Mouse (Mus musculus) layer of hippocampus, postnatal 36 days (tissue): ENCODE measurements around the gene Gm43552. TPM values are rescaled to one million over a fixed set of nuclear protein-coding genes. Genes with fewer than 3 reads are reported as not detected.

Source experiments
- total RNA-seq, 2 experiments: library from RNA; stranded (reverse); gene quantifications; 2 replicates each; pipeline ENCODE4 v1.2.3; 2021

The Gm43552 gene
- total RNA-seq, 2 experiments from 2014 or later: 4.5 to 7.7 TPM

Other genes with a start within 250 kb of the Gm43552 start
- 10 to 100 TPM; 30.1 to 35.6 TPM for gene Rfc1, start 157.2 kb downstream of the Gm43552 start, total RNA-seq
- gene Klb, start 144.5 kb downstream of the Gm43552 start, total RNA-seq: under 1 TPM; 0.73 to 0.77 TPM
- gene Rpl9, start 101.4 kb downstream of the Gm43552 start, total RNA-seq: 100 to 1,000 TPM; 658 to 682 TPM
- 10 to 100 TPM; 27.7 to 30.0 TPM for gene Lias, start 101.3 kb downstream of the Gm43552 start, total RNA-seq
- 10 to 100 TPM; 34.1 to 37.9 TPM for gene Ugdh, start 56.9 kb downstream of the Gm43552 start, total RNA-seq
- 100 to 1,000 TPM; 162 to 169 TPM for gene Smim14, start 44.4 kb upstream of the Gm43552 start, total RNA-seq
- gene Ube2k, start 44.4 kb upstream of the Gm43552 start, total RNA-seq: 100 to 1,000 TPM; 131 to 135 TPM
- 10 to 100 TPM; 86.5 to 91.9 TPM for gene Pds5a, start 205.4 kb upstream of the Gm43552 start, total RNA-seq